Mouse (Mus musculus): Measurements from ENCODE around the gene Cyp4b1.

DNA sequence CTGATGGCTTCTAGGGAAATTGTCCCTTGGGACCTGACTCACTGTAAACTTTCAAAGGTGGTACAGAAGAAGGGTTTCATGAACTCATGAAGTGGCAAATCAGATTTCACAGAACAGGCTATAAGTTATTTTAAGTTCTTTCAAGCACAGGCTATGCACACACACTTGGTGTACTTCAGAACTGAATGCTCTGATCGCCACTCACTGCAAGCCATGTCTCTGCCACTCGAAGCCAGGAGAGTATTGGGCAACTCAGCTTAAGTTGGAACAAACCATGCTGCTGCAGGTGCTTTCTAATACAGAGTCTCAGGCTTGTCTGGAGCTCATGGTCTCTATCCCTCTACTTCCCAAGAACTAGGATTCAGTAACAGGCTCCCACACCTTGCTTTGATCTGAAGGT lies 71.7 kb downstream of the Cyp4b1 start:
- TF ChIP-seq EP300 (IDR thresholded peaks at IDR 0.05; ENCODE audit: insufficient read depth, low read depth, low read length) (no peak), POLR2A (IDR thresholded peaks at IDR 0.05; ENCODE audit: insufficient read depth, low read length) (no peak), CTCF (IDR thresholded peaks at IDR 0.05; ENCODE audit: low read depth, low read length) (no peak)
